Mouse (Mus musculus) lung, postnatal 36 days (tissue): ENCODE measurements around the gene Arhgap6.
A peak's percentile ranks its signal among the peaks of the same experiment; 100 is the strongest.

Experiments used
- DNase-seq: peaks from one replicate; pipeline ENCODE4 v3.0.0; 2022; ENCODE audit warnings: mixed read lengths

Arhgap6 gene

GRCm38 (mm10) chrX:169007066-169007465 lies 212.2 kb downstream of the Arhgap6 start:
- DNase-seq = no peak

- no peak for DNase-seq
These were observed 217.8 kb downstream of the Arhgap6 start for GRCm38 (mm10) chrX:169012701-169013100.

GRCm38 (mm10) chrX:169034390-169034789 lies 239.5 kb downstream of the Arhgap6 start:
- no peak for DNase-seq

- DNase-seq = peak; percentile 85
These were observed 241.8 kb downstream of the Arhgap6 start for GRCm38 (mm10) chrX:169036403-169037296.

GRCm38 (mm10) chrX:169037401-169037800 lies 242.5 kb downstream of the Arhgap6 start:
- no peak for DNase-seq

- DNase-seq = no peak
These were observed 249.0 kb downstream of the Arhgap6 start for GRCm38 (mm10) chrX:169043872-169044271.

- DNase-seq = no peak
These were observed 252.7 kb downstream of the Arhgap6 start for GRCm38 (mm10) chrX:169047595-169047994.

GRCm38 (mm10) chrX:169049550-169049949 lies 254.7 kb downstream of the Arhgap6 start:
- DNase-seq = no peak

- no peak for DNase-seq
These were observed 259.1 kb downstream of the Arhgap6 start for GRCm38 (mm10) chrX:169053907-169054476.

GRCm38 (mm10) chrX:169062555-169062954 lies 267.7 kb downstream of the Arhgap6 start:
- DNase-seq = no peak

GRCm38 (mm10) chrX:169065298-169065697 lies 270.4 kb downstream of the Arhgap6 start:
- DNase-seq = no peak

GRCm38 (mm10) chrX:169065922-169066321 lies 271.0 kb downstream of the Arhgap6 start:
- DNase-seq = no peak

GRCm38 (mm10) chrX:169075020-169075419 lies 280.1 kb downstream of the Arhgap6 start:
- DNase-seq = no peak

GRCm38 (mm10) chrX:169081609-169082008 lies 286.7 kb downstream of the Arhgap6 start:
- DNase-seq = no peak

GRCm38 (mm10) chrX:169085871-169086270 lies 291.0 kb downstream of the Arhgap6 start:
- peak; percentile 85 for DNase-seq

- no peak for DNase-seq
These were observed 294.3 kb downstream of the Arhgap6 start for GRCm38 (mm10) chrX:169089221-169089620.

GRCm38 (mm10) chrX:169094601-169095000 lies 299.7 kb downstream of the Arhgap6 start:
- no peak for DNase-seq

- no peak for DNase-seq
These were observed 300.7 kb downstream of the Arhgap6 start for GRCm38 (mm10) chrX:169095584-169095983.

- DNase-seq = no peak
These were observed 307.8 kb downstream of the Arhgap6 start for GRCm38 (mm10) chrX:169102665-169103064.

- peak; percentile 39 for DNase-seq
These were observed 311.2 kb downstream of the Arhgap6 start for GRCm38 (mm10) chrX:169106048-169106622.

- DNase-seq = no peak
These were observed 312.5 kb downstream of the Arhgap6 start for GRCm38 (mm10) chrX:169107372-169107771.

- no peak for DNase-seq
These were observed 315.1 kb downstream of the Arhgap6 start for GRCm38 (mm10) chrX:169110031-169110430.

GRCm38 (mm10) chrX:169112662-169113061 lies 317.8 kb downstream of the Arhgap6 start:
- peak; percentile 71 for DNase-seq
